Mouse (Mus musculus) midbrain, embryonic 11.5 days (tissue): ENCODE measurements at regions not wholly inside any gene's neighbourhood (a gene's known extent, or its start where the extent isn't known, plus 50 kb on each side); places are given as distances from the start of the nearest gene placed in this dataset.
A peak's percentile ranks its signal among the peaks of the same experiment; 100 is the strongest.

Experiments
- ATAC-seq: fragments of 200-750 bp; cut with Nextera tagmentation; 2 replicates; pipeline ENCODE4 v1.8.0; 2017; ENCODE audit warnings: moderate TSS enrichment, moderate library complexity; ENCODE audit not compliant: low FRiP score
- DNase-seq: peaks from one replicate; pipeline ENCODE4 v3.0.0; 2015; ENCODE audit warnings: low spot score; ENCODE audit errors: missing footprints
- H3K27ac ChIP-seq: fragments of 300-500 bp; sonication (generic); 2 replicates; pipeline ENCODE4 v1.5.1; 2014; ENCODE audit warnings: low read depth, low read length
- H3K27me3 ChIP-seq: fragments of 300-500 bp; sonication (generic); 2 replicates; pipeline ENCODE4 v1.6.1; 2014; ENCODE audit warnings: mild to moderate bottlenecking, low read length, moderate library complexity, mixed read lengths; ENCODE audit not compliant: control insufficient read depth, insufficient read depth
- H3K36me3 ChIP-seq: fragments of 300-500 bp; sonication (generic); 2 replicates; pipeline ENCODE4 v1.6.1; 2014; ENCODE audit warnings: mild to moderate bottlenecking, low read length, moderate library complexity, mixed read lengths; ENCODE audit not compliant: control insufficient read depth, insufficient read depth
- H3K4me1 ChIP-seq: fragments of 300-500 bp; sonication (generic); 2 replicates; pipeline ENCODE4 v1.6.1; 2014; ENCODE audit warnings: low read length; ENCODE audit not compliant: control insufficient read depth, insufficient read depth
- H3K4me2 ChIP-seq: fragments of 300-500 bp; sonication (generic); 2 replicates; pipeline ENCODE4 v1.6.1; 2014; ENCODE audit warnings: mild to moderate bottlenecking, moderate library complexity
- H3K4me3 ChIP-seq: fragments of 300-500 bp; sonication (generic); 2 replicates; pipeline ENCODE4 v1.5.1; 2014; ENCODE audit warnings: low read depth, low read length
- H3K9ac ChIP-seq: fragments of 300-500 bp; sonication (generic); 2 replicates; pipeline ENCODE4 v1.6.1; 2014; ENCODE audit warnings: low read length
- H3K9me3 ChIP-seq: fragments of 300-500 bp; sonication (generic); 2 replicates; pipeline ENCODE4 v1.6.1; 2016; ENCODE audit warnings: low read length; ENCODE audit not compliant: control insufficient read depth
- WGBS: fragments of 180-500 bp; shearing (Covaris S2); extraction: QIAGEN DNeasy Blood & Tissue Kit; methylation state at CpG from one replicate; pipeline ENCODE4 v1.1.7; 2014; 5-methylcytosine and 5-hydroxymethylcytosine counted together

DNA sequence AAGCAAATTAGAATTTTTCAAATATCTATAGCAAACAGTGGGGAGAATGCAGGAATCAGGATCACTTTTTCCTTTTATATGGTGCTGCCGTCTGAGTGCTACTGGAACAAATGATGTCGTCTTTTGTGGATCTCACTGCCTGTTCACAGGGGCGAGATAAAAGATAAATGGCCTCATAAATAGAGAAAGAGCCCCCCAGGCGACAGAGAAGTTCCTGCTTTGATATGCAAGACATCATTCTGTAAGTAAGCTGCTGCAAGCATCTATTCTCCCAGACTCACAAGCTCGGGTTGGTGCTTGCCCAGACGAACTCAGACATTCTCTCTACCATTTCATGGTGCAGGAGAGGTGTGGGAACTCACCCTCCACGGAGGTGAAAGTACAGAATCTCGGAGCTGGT, 377.6 kb upstream of the Cdh4 start:
- no peaks in the 10 kb centered on the region for H3K9me3 ChIP-seq
- no peaks in the 10 kb centered on the region for H3K27me3 ChIP-seq
- no peak overlapping the region for H3K4me3 ChIP-seq
- no peak for DNase-seq
- H3K4me2 ChIP-seq, result no peak overlapping the region
- WGBS, result 52% methylated on average over 8 of the region's 8 CpGs
- H3K27ac ChIP-seq, result no peak overlapping the region
- ATAC-seq, result no peak
- no peaks in the 10 kb centered on the region for H3K36me3 ChIP-seq
- no peaks in the 10 kb centered on the region for H3K4me1 ChIP-seq
- H3K9ac ChIP-seq, result no peak overlapping the region

DNA sequence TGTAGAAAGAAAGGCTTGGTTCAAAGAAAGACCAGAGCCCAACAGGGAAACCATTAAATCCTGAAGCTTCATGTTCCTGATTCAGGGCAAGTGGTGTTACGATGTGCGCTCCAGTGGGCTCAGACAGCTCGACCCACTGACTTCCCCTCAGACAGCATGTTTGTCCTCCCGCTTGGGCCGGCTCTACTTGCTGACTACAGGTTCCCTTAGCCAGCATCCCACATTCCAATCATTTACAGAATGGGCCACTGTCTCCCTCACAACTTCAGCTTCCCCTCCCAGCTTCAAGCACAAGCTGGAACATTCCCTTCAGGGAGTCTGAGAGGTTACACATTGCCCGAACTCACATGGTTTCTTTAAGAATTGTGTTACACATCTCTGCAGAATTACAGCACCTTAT, 372.7 kb upstream of the Cdh4 start:
- Histone ChIP-seq H3K4me1 (no peaks in the 10 kb centered on the region; the same call in 1 of the 2 replicates), H3K27me3 (no peaks in the 10 kb centered on the region), H3K9me3 (no peaks in the 10 kb centered on the region), H3K4me2 (no peak overlapping the region), H3K9ac (no peak overlapping the region), H3K27ac (no peak overlapping the region), H3K36me3 (no peaks in the 10 kb centered on the region), H3K4me3 (no peak overlapping the region)
- ATAC-seq (no peak), DNase-seq (no peak)
- 83% methylated on average over 6 of the region's 6 CpGs for WGBS

DNA sequence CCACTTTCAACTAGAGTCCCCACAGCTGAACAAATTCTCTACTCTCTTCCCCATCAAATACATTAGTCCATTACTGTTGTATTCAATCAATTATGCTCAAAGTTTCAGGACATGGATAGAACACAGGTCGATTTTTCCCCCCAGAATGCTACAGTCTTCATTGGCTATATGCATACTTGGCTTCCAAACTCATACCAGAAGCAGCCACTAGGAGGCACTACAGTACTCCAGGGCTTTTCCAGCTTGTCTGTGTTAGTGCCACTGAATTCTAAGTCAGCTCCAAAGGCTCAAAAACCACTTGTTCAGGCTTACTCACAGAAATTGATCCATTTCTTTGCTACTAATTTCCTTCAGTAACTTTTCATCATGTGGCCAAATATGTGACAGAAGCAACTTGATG, 371.9 kb upstream of the Cdh4 start:
- H3K9ac ChIP-seq, result no peak overlapping the region
- H3K27ac ChIP-seq, result no peak overlapping the region
- no peak overlapping the region for H3K4me2 ChIP-seq
- ATAC-seq (no peak), DNase-seq (peak; percentile 92)
- H3K27me3 ChIP-seq, result no peaks in the 10 kb centered on the region
- H3K36me3 ChIP-seq, result no peaks in the 10 kb centered on the region
- WGBS, result 41% methylated on average over 1 of the region's 1 CpGs
- no peaks in the 10 kb centered on the region for H3K9me3 ChIP-seq
- no peaks in the 10 kb centered on the region; the same call in 1 of the 2 replicates for H3K4me1 ChIP-seq
- no peak overlapping the region for H3K4me3 ChIP-seq

DNA sequence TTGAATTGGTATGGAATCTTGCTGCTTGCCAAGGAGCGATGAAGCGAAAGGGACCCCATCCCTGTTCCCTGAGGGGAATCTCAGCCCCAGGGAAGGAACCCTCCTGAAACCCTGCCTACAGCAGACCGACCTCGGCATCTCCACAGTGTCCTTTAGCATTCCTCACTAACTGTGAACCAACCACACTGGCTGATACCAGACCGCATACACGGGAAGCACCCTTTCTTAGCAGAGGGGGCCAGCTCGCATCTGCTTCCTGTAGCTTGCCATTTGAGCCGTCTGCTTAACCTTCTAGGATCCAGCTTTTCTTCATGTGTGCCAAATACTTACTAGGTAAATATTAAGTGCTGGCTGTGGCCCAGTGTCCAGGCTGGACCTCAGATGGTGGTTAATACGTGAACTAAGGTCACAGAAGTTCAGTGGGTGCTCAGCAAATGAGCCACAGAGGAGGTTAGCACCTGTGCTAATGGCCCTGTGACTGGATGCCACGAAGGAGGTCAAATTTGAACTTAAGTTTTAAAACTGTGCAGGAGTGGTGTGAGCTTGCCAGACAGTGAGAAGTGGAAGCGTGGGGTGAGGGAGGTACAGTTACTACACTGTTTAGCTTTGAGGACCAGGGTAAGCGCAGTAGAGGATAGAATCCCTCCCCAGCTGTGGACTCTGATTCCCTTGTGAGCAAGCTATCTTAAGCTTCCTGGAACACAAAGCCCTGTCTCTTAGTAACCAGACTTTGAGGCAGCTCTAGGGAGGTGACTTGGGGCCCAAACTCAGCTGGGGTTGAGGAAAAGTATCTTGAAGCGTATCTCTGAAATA, 361.6 kb upstream of the Cdh4 start:
- Histone ChIP-seq H3K4me1 (peaks cover 9% of the 10 kb centered on the region), H3K27ac (no peak overlapping the region), H3K9ac (no peak overlapping the region), H3K4me2 (no peak overlapping the region), H3K4me3 (no peak overlapping the region), H3K27me3 (no peaks in the 10 kb centered on the region), H3K36me3 (no peaks in the 10 kb centered on the region), H3K9me3 (no peaks in the 10 kb centered on the region)
- no peak for ATAC-seq
- DNase-seq, result no peak
- 71% methylated on average over 13 of the region's 13 CpGs for WGBS

DNA sequence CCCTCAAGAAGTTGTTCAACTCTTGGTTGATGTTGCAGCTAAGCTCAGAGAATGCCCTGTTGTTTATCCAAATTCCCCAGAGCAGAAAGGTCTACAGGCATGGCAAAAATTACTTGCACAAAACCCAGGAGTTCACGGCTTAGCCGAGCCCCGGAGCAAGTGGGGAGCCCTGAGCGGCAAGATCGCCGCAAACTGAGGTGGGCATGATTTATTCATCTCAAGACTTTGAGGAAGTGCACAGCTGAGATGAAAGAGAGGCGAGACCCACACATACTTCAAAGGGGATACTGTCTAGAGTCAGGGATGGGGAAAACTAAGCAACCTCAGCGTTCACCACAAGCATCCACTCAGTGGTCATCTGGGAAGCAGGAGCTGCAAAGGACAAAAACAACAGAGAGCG, 355.3 kb upstream of the Cdh4 start:
- H3K4me2 ChIP-seq, result no peak overlapping the region
- DNase-seq (no peak), ATAC-seq (no peak)
- H3K9ac ChIP-seq, result no peak overlapping the region
- no peaks in the 10 kb centered on the region for H3K4me1 ChIP-seq
- no peak overlapping the region for H3K4me3 ChIP-seq
- WGBS, result 91% methylated on average over 9 of the region's 9 CpGs
- no peaks in the 10 kb centered on the region for H3K36me3 ChIP-seq
- no peaks in the 10 kb centered on the region for H3K27me3 ChIP-seq
- no peak overlapping the region for H3K27ac ChIP-seq
- H3K9me3 ChIP-seq, result no peaks in the 10 kb centered on the region

DNA sequence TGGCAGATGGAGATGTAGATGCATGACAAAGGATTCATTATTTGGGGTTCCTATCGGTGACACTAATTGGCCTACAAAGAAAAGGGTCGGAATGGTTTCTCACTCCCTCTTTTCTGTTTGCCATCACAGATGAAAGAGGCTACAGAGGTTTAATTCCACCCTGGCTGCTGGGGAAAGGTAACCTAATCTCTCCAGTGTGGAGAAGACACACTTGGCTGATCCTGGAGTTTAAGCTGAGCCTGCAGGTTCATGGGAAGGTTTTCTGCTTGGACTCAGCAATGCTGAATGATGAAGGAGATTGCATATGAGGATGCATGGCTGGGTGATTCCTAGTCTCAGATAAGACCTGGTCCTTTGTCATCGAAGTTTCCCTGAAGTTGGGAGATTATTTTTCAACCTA, 350.8 kb upstream of the Cdh4 start:
- Histone ChIP-seq H3K4me1 (peaks cover 4% of the 10 kb centered on the region; the same call in 1 of the 2 replicates), H3K4me2 (no peak overlapping the region), H3K4me3 (no peak overlapping the region), H3K9me3 (no peaks in the 10 kb centered on the region), H3K9ac (no peak overlapping the region), H3K36me3 (no peaks in the 10 kb centered on the region), H3K27ac (no peak overlapping the region), H3K27me3 (no peaks in the 10 kb centered on the region)
- DNase-seq (no peak), ATAC-seq (no peak)
- WGBS, result 56% methylated on average over 3 of the region's 3 CpGs

DNA sequence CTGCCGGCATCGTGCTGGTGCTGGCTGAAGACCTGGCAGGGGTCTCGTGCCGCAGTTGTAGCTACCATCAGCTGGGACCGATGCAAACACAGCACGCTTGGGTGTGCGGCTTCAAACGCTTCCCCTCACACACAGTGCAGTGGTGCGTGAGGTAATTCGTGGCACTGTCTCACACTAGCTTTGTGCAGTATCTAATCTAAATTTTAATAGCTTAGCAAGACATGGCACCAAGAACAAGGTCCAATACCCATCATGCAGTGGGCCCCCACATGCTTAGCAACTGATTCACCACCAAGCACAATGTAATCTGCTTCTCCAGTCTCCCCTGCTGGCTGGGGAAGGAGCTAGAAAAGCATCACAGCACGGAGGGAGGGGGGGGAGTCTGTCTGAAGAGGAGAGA, 348.2 kb upstream of the Cdh4 start:
- no peaks in the 10 kb centered on the region for H3K36me3 ChIP-seq
- H3K27ac ChIP-seq, result no peak overlapping the region
- no peaks in the 10 kb centered on the region for H3K9me3 ChIP-seq
- no peaks in the 10 kb centered on the region for H3K27me3 ChIP-seq
- DNase-seq, result peak; percentile 85
- 35% methylated on average over 11 of the region's 11 CpGs for WGBS
- H3K4me3 ChIP-seq, result no peak overlapping the region
- ATAC-seq, result peak; percentile 86
- no peak overlapping the region for H3K9ac ChIP-seq
- no peak overlapping the region for H3K4me2 ChIP-seq
- H3K4me1 ChIP-seq, result peaks cover 4% of the 10 kb centered on the region; the same call in 1 of the 2 replicates

DNA sequence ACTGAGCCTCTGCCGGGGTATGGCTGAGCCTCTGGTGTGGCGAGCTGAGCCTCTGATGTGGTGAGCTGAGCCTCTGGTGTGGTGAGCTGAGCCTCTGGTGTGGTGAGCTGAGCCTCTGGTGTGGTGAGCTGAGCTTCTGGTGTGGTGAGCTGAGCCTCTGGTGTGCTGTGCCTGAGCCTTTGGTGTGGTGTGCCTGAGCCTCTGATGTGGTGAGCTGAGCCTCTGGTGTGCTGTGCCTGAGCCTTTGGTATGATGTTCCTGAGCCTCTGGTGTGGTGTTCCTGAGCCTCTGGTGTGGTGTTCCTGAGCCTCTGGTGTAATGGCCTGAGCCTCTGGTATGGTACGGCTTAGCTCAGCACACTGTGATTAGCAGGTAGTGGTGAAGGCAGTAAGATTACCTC, 346.2 kb upstream of the Cdh4 start:
- ATAC-seq, result no peak
- no peak overlapping the region for H3K27ac ChIP-seq
- 87% methylated on average over 3 of the region's 3 CpGs for WGBS
- H3K4me1 ChIP-seq, result peaks cover 4% of the 10 kb centered on the region; the same call in 1 of the 2 replicates
- DNase-seq, result peak; percentile 14
- H3K36me3 ChIP-seq, result no peaks in the 10 kb centered on the region
- no peaks in the 10 kb centered on the region for H3K27me3 ChIP-seq
- H3K4me3 ChIP-seq, result no peak overlapping the region
- no peak overlapping the region for H3K9ac ChIP-seq
- no peaks in the 10 kb centered on the region for H3K9me3 ChIP-seq
- no peak overlapping the region for H3K4me2 ChIP-seq

DNA sequence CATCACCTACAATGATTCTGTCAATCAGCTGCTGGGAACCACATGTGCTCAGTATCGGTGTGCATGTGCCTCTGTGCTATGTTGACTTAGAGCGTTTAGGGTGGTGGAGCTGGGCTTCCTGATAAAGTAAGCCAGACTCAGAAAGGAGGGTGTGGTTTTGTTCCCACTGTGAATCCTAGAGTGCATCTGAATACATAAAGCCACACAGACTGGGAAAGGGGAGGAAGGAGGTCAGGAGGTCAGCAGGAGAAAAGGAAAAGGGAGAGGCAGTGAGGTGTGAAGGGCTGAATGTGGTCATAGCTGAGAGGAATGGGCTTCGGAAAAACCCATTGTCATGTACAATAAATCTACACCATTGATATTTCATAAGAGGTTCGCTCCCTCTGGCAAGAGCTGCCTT, 345.4 kb upstream of the Cdh4 start:
- H3K9ac ChIP-seq, result no peak overlapping the region
- no peaks in the 10 kb centered on the region for H3K36me3 ChIP-seq
- H3K27me3 ChIP-seq, result no peaks in the 10 kb centered on the region
- no peak overlapping the region for H3K4me3 ChIP-seq
- H3K4me2 ChIP-seq, result no peak overlapping the region
- H3K27ac ChIP-seq, result no peak overlapping the region
- WGBS, result 33% methylated on average over 4 of the region's 4 CpGs
- H3K4me1 ChIP-seq, result peaks cover 4% of the 10 kb centered on the region; the same call in 1 of the 2 replicates
- DNase-seq (peak; percentile 74), ATAC-seq (no peak)
- no peaks in the 10 kb centered on the region for H3K9me3 ChIP-seq
